Mouse (Mus musculus) cortical plate, adult 2 months (tissue): ENCODE data around the gene Upk1b.

Source experiments
- CTCF ChIP-seq: fragments of 200-500 bp; IDR thresholded peaks from 2 replicates; pipeline ENCODE4 v1.5.1; 2011; ENCODE audit warnings: mild to moderate bottlenecking, control low read depth, low read length; ENCODE audit not compliant: insufficient read depth; ENCODE audit errors: extremely low read depth
- POLR2A ChIP-seq: fragments of 200-500 bp; IDR thresholded peaks from 2 replicates; pipeline ENCODE4 v1.6.1; 2011; ENCODE audit warnings: mild to moderate bottlenecking, low read length, control low read depth; ENCODE audit not compliant: insufficient read depth; ENCODE audit errors: extremely low read depth

DNA sequence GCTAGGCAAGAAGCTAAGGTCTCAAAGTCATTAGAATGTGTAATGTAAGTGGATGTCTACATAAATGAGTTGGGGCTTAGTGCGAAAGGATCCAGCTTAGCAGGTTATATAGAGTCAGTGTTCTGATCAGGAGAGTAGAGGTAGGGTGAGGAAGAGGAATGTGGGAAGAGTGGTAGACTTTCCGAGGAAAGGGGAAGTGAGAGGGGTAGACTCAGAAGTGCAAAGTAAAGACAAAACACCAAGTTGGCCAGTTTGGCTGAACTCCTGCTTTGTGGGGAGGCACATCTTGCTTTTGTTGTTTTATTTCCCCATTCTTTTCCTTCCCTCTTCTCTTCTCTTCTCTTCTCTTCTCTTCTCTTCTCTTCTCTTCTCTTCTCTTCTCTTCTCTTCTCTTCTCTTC lies 11.1 kb downstream of the Upk1b start:
- no peak for TF ChIP-seq CTCF
- TF ChIP-seq POLR2A: no peak
